Comparison of ENCODE assay signal across 11 mouse cellular contexts in the genomic region with DNA sequence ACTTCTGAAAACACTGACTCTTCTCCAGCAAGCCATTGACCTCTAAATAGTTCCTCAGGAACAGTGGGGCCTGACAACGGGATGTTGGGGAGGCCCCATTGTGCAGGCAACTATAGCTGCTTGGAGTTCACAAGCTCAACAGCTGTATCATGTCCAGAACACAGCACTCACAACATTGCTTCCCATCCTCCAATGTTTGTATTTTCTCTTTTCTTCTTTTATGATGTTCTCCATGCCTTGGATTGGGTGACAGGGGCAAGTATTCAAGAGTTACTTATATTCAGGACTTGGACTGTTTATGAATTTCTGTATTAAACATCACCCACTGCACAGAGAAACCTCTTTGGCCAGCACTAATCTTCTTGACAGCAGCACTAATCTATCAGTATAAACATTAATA. TPM values are rescaled to one million over a fixed set of nuclear protein-coding genes. Genes with fewer than 3 reads are reported as not detected.
DNase-seq lines count a peak whose midpoint lies in the region; ATAC-seq and TF ChIP-seq lines count a peak whose summit lies in the region.
"Had no signal": no experiment of that assay in that cellular context is flagged by ENCODE, and none has a peak within 500 bp of the region (broad histone marks: within the 10 kb centered on the region; RNA-seq: fewer than 3 reads in every experiment).

No protein-coding gene starts in this region.

- DNase-seq in embryo, embryonic 11 days = peak; percentile 5
- no peak for DNase-seq in embryo, embryonic 9.5 days (ENCODE audit: extremely low spot score)
- DNase-seq in lung, embryonic 14.5 days = peak; percentile 89
- no peak for DNase-seq in lung, adult 2 months
- no peak for DNase-seq in midbrain, embryonic 11.5 days (ENCODE audit: low spot score, missing footprints)
- DNase-seq in stomach, postnatal 0 days (ENCODE audit: low spot score) = no peak
- no peak for DNase-seq in urinary bladder, adult 2 months (ENCODE audit: low spot score)
- no peak for DNase-seq in right cerebral cortex, postnatal 36 days (ENCODE audit: low spot score in 2 of 2)

- peak overlapping the region; percentile 65 for H3K4me2 ChIP-seq in lung, embryonic 14.5 days
- H3K4me2 ChIP-seq in midbrain, embryonic 11.5 days = peak overlapping the region; percentile 7; the same call in 1 of the 2 replicates
- peak overlapping the region; percentile 31; the same call in 1 of the 2 replicates for H3K4me2 ChIP-seq in stomach, postnatal 0 days (replicated peaks; ENCODE audit: low read depth)

- peak; percentile 57 for ATAC-seq in lung, embryonic 14.5 days (ENCODE audit: insufficient read depth)
- no peak for ATAC-seq in midbrain, embryonic 11.5 days (ENCODE audit: low FRiP score)
- no peak for ATAC-seq in stomach, postnatal 0 days (ENCODE audit: low FRiP score, low TSS enrichment)

- TF ChIP-seq EP300 in stomach, postnatal 0 days (optimal IDR thresholded peaks at IDR 0.05) = no peak

- H3K4me3 ChIP-seq in lung, embryonic 14.5 days (ENCODE audit: low read depth, low read length) = no peak overlapping the region; the same call in 1 of the 2 replicates
- no peak overlapping the region for H3K4me3 ChIP-seq in lung, adult 2 months (replicated peaks; ENCODE audit: extremely low read depth, low read depth, low read length)
- H3K4me3 ChIP-seq in midbrain, embryonic 11.5 days (ENCODE audit: low read depth, low read length) = no peak overlapping the region
- no peak overlapping the region for H3K4me3 ChIP-seq in stomach, postnatal 0 days (ENCODE audit: low read depth, low read length)

- peaks cover 5% of the 10 kb centered on the region for H3K4me1 ChIP-seq in lung, embryonic 14.5 days (ENCODE audit: insufficient read depth)
- H3K4me1 ChIP-seq in lung, adult 2 months (ENCODE audit: control insufficient read depth, insufficient read depth, low read length) = peaks cover 5% of the 10 kb centered on the region
- peaks cover 14% of the 10 kb centered on the region; the same call in 1 of the 2 replicates for H3K4me1 ChIP-seq in midbrain, embryonic 11.5 days (ENCODE audit: control insufficient read depth, insufficient read depth, low read length)
- no peaks in the 10 kb centered on the region; the same call in 1 of the 2 replicates for H3K4me1 ChIP-seq in stomach, postnatal 0 days (replicated peaks; ENCODE audit: control insufficient read depth, insufficient read depth)

- H3K27ac ChIP-seq in lung, embryonic 14.5 days (ENCODE audit: low read depth) = no peak overlapping the region
- peak overlapping the region; percentile 14; the same call in 1 of the 2 replicates for H3K27ac ChIP-seq in midbrain, embryonic 11.5 days (ENCODE audit: low read depth, low read length)
- H3K27ac ChIP-seq in stomach, postnatal 0 days (replicated peaks) = peak overlapping the region; percentile 93; the same call in 1 of the 2 replicates

- WGBS in lung, embryonic 14.5 days = 43% methylated on average over 1 of the region's 1 CpGs
- 69% methylated on average over 1 of the region's 1 CpGs for WGBS in lung, adult 2 months
- WGBS in midbrain, embryonic 11.5 days = 53% methylated on average over 1 of the region's 1 CpGs
- WGBS in stomach, postnatal 0 days = 56% methylated on average over 1 of the region's 1 CpGs

- no peaks in the 10 kb centered on the region for H3K9me3 ChIP-seq in lung, embryonic 14.5 days (ENCODE audit: low read depth, low read length)
- H3K9me3 ChIP-seq in midbrain, embryonic 11.5 days (ENCODE audit: control insufficient read depth, low read length) = no peaks in the 10 kb centered on the region
- H3K9me3 ChIP-seq in stomach, postnatal 0 days (ENCODE audit: control insufficient read depth, low read length) = no peaks in the 10 kb centered on the region

- no peak for TF ChIP-seq POLR2A in lung, adult 2 months (IDR thresholded peaks at IDR 0.05; ENCODE audit: borderline replicate concordance, extremely low read depth, low read depth, low read length)

- TF ChIP-seq CTCF in lung, embryonic 14.5 days (IDR thresholded peaks at IDR 0.05; ENCODE audit: low read depth) = no peak
- TF ChIP-seq CTCF in lung, adult 2 months (IDR thresholded peaks at IDR 0.05; ENCODE audit: insufficient read depth, low read length) = no peak
- TF ChIP-seq CTCF in stomach, postnatal 0 days (IDR thresholded peaks at IDR 0.05; ENCODE audit: low read depth) = no peak

- no peaks in the 10 kb centered on the region for H3K36me3 ChIP-seq in lung, embryonic 14.5 days (ENCODE audit: insufficient read depth)
- H3K36me3 ChIP-seq in midbrain, embryonic 11.5 days (ENCODE audit: control insufficient read depth, insufficient read depth, low read length) = no peaks in the 10 kb centered on the region
- H3K36me3 ChIP-seq in stomach, postnatal 0 days (ENCODE audit: control insufficient read depth, insufficient read depth, low read length) = no peaks in the 10 kb centered on the region

- no peak overlapping the region for H3K9ac ChIP-seq in lung, embryonic 14.5 days
- no peak overlapping the region for H3K9ac ChIP-seq in midbrain, embryonic 11.5 days (ENCODE audit: low read length)
- H3K9ac ChIP-seq in stomach, postnatal 0 days (ENCODE audit: low read length) = no peak overlapping the region

- no peaks in the 10 kb centered on the region for H3K27me3 ChIP-seq in lung, embryonic 14.5 days (ENCODE audit: insufficient read depth, low read length)
- no peaks in the 10 kb centered on the region for H3K27me3 ChIP-seq in midbrain, embryonic 11.5 days (ENCODE audit: control insufficient read depth, insufficient read depth, low read length)
- no peaks in the 10 kb centered on the region for H3K27me3 ChIP-seq in stomach, postnatal 0 days (ENCODE audit: control insufficient read depth, insufficient read depth, low read length)

RNA-seq across cellular contexts. Expression of a gene that starts 2.5 kb away (rescaled TPM):
- polyA plus RNA-seq in lung, embryonic 14.5 days (2014; fragmentation: Nextera tagmentation; extraction: Ambion mirVana) = 6.2 and 8.0 TPM in 2 replicates
- 1.2 and 2.2 TPM in 2 replicates for polyA plus RNA-seq in lung, adult 2 months (2012; rRNA removed)
- polyA plus RNA-seq in midbrain, embryonic 11.5 days (2014; fragmentation: Nextera tagmentation; extraction: Ambion mirVana) = 10.7 and 14.1 TPM in 2 replicates
- polyA plus RNA-seq in stomach, postnatal 0 days (2015; fragmentation: Nextera tagmentation; extraction: Ambion mirVana) = 2.5 and 3.7 TPM in 2 replicates
- polyA plus RNA-seq in urinary bladder, adult 2 months (2012; rRNA removed) = 4.7 and 5.5 TPM in 2 replicates

RNA-seq across cellular contexts. Expression of a gene that starts 23.8 kb away (rescaled TPM):
- polyA plus RNA-seq in lung, embryonic 14.5 days (2014; fragmentation: Nextera tagmentation; extraction: Ambion mirVana) = not detected in 2 replicates
- not detected in 2 replicates for polyA plus RNA-seq in lung, adult 2 months (2012; rRNA removed)
- not detected in 2 replicates for polyA plus RNA-seq in midbrain, embryonic 11.5 days (2014; fragmentation: Nextera tagmentation; extraction: Ambion mirVana)
- not detected in 2 replicates for polyA plus RNA-seq in stomach, postnatal 0 days (2015; fragmentation: Nextera tagmentation; extraction: Ambion mirVana)
- not detected in 2 replicates for polyA plus RNA-seq in urinary bladder, adult 2 months (2012; rRNA removed)
- polyA plus RNA-seq: forebrain, postnatal 0 days; heart, adult 2 months; limb, embryonic 14.5 days had no signal

RNA-seq across cellular contexts. Expression of a gene that starts 47.9 kb away (rescaled TPM):
- polyA plus RNA-seq in lung, embryonic 14.5 days (2014; fragmentation: Nextera tagmentation; extraction: Ambion mirVana) = not detected in 2 replicates
- polyA plus RNA-seq in lung, adult 2 months (2012; rRNA removed) = not detected in 2 replicates
- polyA plus RNA-seq in midbrain, embryonic 11.5 days (2014; fragmentation: Nextera tagmentation; extraction: Ambion mirVana) = not detected in 2 replicates
- 0.02 TPM in 1 of 2 replicates, not detected in the other for polyA plus RNA-seq in stomach, postnatal 0 days (2015; fragmentation: Nextera tagmentation; extraction: Ambion mirVana)
- 0.04 and 0.07 TPM in 2 replicates for polyA plus RNA-seq in urinary bladder, adult 2 months (2012; rRNA removed)

RNA-seq across cellular contexts. Expression of a gene that starts 58.4 kb away (rescaled TPM):
- 14.6 and 16.9 TPM in 2 replicates for polyA plus RNA-seq in lung, embryonic 14.5 days (2014; fragmentation: Nextera tagmentation; extraction: Ambion mirVana)
- polyA plus RNA-seq in lung, adult 2 months (2012; rRNA removed) = 0.76 and 1.1 TPM in 2 replicates
- polyA plus RNA-seq in midbrain, embryonic 11.5 days (2014; fragmentation: Nextera tagmentation; extraction: Ambion mirVana) = 22.8 and 25.4 TPM in 2 replicates
- 3.1 and 3.2 TPM in 2 replicates for polyA plus RNA-seq in stomach, postnatal 0 days (2015; fragmentation: Nextera tagmentation; extraction: Ambion mirVana)
- 4.9 and 5.1 TPM in 2 replicates for polyA plus RNA-seq in urinary bladder, adult 2 months (2012; rRNA removed)

Comparison
In these comparisons a context has a peak if more than half of its experiments do, and no peak if none do; other contexts are left out.
1. DNase-seq: peak in embryo, embryonic 11 days (single experiment) and lung, embryonic 14.5 days (single experiment); none in embryo, embryonic 9.5 days (single experiment), lung, adult 2 months (single experiment), midbrain, embryonic 11.5 days (single experiment), stomach, postnatal 0 days (single experiment), urinary bladder, adult 2 months (single experiment) and right cerebral cortex, postnatal 36 days (0 of 2).
2. H3K4me2 ChIP-seq: peak in every context shown above with its lines; median percentile 65 in lung, embryonic 14.5 days; 31 in stomach, postnatal 0 days; 7 in midbrain, embryonic 11.5 days.